Mouse (Mus musculus) bone marrow macrophage, adult 2 months (primary cell): ENCODE data around the gene Lgr4.

Source experiments
- CTCF ChIP-seq: IDR thresholded peaks from 2 replicates; pipeline ENCODE4 v1.5.1; 2012; ENCODE audit warnings: low read depth, mild to moderate bottlenecking, low read length, moderate library complexity
- POLR2A ChIP-seq: IDR thresholded peaks from 2 replicates; pipeline ENCODE4 v1.6.1; 2012; ENCODE audit warnings: mild to moderate bottlenecking, low read depth, low read length, borderline replicate concordance

GRCm38 (mm10) chr2:109996411-109996810 lies 79.0 kb downstream of the Lgr4 start:
- TF ChIP-seq CTCF (no peak), POLR2A (no peak)
